Mouse (Mus musculus) neural tube, embryonic 12.5 days (tissue): ENCODE results near the gene Zfp61. TPM values are rescaled to one million over a fixed set of nuclear protein-coding genes. Genes with fewer than 3 reads are reported as not detected.

Experiments used
- microRNA-seq: library from miRNA; unstranded; fragments of <30 nt; microRNA quantifications from one replicate; pipeline ENCODE4, GENCODE M21; 2017
- polyA plus RNA-seq: library from polyadenylated mRNA; unstranded; fragments of >200 nt; fragmentation: Nextera tagmentation; extraction: Ambion mirVana; gene quantifications from 2 replicates; pipeline ENCODE4 v1.2.1, GENCODE M21; 2016

Zfp61 gene
- polyA plus RNA-seq, 1 experiment from 2014 or later = 43.7 TPM

Small RNA genes within 50 kb of the gene (microRNA-seq; reads per million reads assigned to microRNA genes)
- gene Gm27592 = not detected

Other genes starting within 250 kb of the Zfp61 start
- not detected in 2 replicates for gene Vmn1r183, start 248.0 kb downstream of the Zfp61 start, polyA plus RNA-seq
- 27.6 and 30.5 TPM in 2 replicates for gene Zfp180, start 219.3 kb downstream of the Zfp61 start, polyA plus RNA-seq
- gene Zfp112, start 188.9 kb downstream of the Zfp61 start, polyA plus RNA-seq = 6.6 and 7.3 TPM in 2 replicates
- gene Zfp235, start 167.1 kb downstream of the Zfp61 start, polyA plus RNA-seq = 14.9 and 18.5 TPM in 2 replicates
- gene Zfp114, start 126.2 kb downstream of the Zfp61 start, polyA plus RNA-seq = 4.9 and 6.1 TPM in 2 replicates
- gene Zfp111, start 89.8 kb downstream of the Zfp61 start, polyA plus RNA-seq = 8.2 and 8.8 TPM in 2 replicates
- gene Zfp109, start 63.7 kb downstream of the Zfp61 start, polyA plus RNA-seq = 4.3 and 4.4 TPM in 2 replicates
- gene Zfp108, start 46.4 kb downstream of the Zfp61 start, polyA plus RNA-seq = 3.3 and 3.7 TPM in 2 replicates
- gene Zfp93, start 30.8 kb downstream of the Zfp61 start, polyA plus RNA-seq = 7.1 and 7.2 TPM in 2 replicates
- gene Zfp94, start 15.4 kb upstream of the Zfp61 start, polyA plus RNA-seq = 16.3 and 18.4 TPM in 2 replicates
- gene Tescl, start 32.7 kb upstream of the Zfp61 start, polyA plus RNA-seq = not detected in 2 replicates
- gene Lypd5, start 48.0 kb upstream of the Zfp61 start, polyA plus RNA-seq = not detected in 2 replicates
- 1.7 and 2.3 TPM in 2 replicates for gene Kcnn4, start 69.0 kb upstream of the Zfp61 start, polyA plus RNA-seq
- gene Smg9, start 98.4 kb upstream of the Zfp61 start, polyA plus RNA-seq = 29.7 and 30.6 TPM in 2 replicates
- gene Irgc1, start 151.1 kb upstream of the Zfp61 start, polyA plus RNA-seq = not detected in 2 replicates
- 1.7 and 2.0 TPM in 2 replicates for gene Plaur, start 161.3 kb upstream of the Zfp61 start, polyA plus RNA-seq
- 42.8 and 60.0 TPM in 2 replicates for gene Cadm4, start 180.8 kb upstream of the Zfp61 start, polyA plus RNA-seq
- gene Zfp428, start 205.8 kb upstream of the Zfp61 start, polyA plus RNA-seq = 172 and 176 TPM in 2 replicates
- 1.2 and 1.5 TPM in 2 replicates for gene AC161166.1, start 211.2 kb upstream of the Zfp61 start, polyA plus RNA-seq
- 27.5 and 30.7 TPM in 2 replicates for gene Irgq, start 229.5 kb upstream of the Zfp61 start, polyA plus RNA-seq
- not detected in 2 replicates for gene Pinlyp, start 244.9 kb upstream of the Zfp61 start, polyA plus RNA-seq
- 83.4 and 89.8 TPM in 2 replicates for gene Xrcc1, start 245.1 kb upstream of the Zfp61 start, polyA plus RNA-seq